ENCODE assay signal across 16 mouse cellular contexts in the genomic region with DNA sequence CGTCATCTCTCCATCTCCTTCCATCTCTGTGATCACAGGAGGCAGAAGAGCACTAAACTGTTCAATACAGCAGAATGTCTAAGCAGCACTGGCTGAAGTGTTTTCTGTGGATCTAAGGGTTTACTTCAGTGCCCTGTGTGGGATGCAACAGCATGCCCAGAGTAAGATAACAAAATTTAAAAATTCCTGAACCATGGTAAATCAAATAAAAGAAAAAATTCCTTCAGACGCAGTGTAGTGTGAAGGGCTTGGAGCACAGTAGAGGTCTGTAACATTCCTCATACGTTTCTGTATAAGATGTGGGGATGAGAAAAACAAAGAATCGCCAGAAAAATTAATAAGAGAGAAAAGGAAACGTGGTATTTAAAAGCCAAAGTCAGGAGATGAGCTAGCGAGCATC.
"Had no signal": no experiment of that assay in that cellular context is flagged by ENCODE, and none has a peak within 500 bp of the region (broad histone marks: within the 10 kb centered on the region; RNA-seq: fewer than 3 reads in every experiment).

No protein-coding gene starts in this region.

- H3K9me3 ChIP-seq: neural tube, embryonic 13.5 days; neural tube, embryonic 15.5 days; stomach, embryonic 15.5 days had no signal

- H3K4me2 ChIP-seq: neural tube, embryonic 13.5 days; neural tube, embryonic 15.5 days; stomach, embryonic 15.5 days had no signal

- DNase-seq: retina, postnatal 1 day; right cerebral cortex, adult 18-20 months; right cerebral cortex, postnatal 14 days; right cerebral cortex, postnatal 25 days; right cerebral cortex, postnatal 4 days; spleen, adult 18-20 months; thymus, adult 18-20 months; thymus, adult 2 months; thymus, postnatal 14 days; thymus, postnatal 25 days; thymus, postnatal 36 days; thymus, postnatal 4 days had no signal

- H3K36me3 ChIP-seq: neural tube, embryonic 13.5 days; neural tube, embryonic 15.5 days; stomach, embryonic 15.5 days had no signal

- H3K4me1 ChIP-seq: neural tube, embryonic 13.5 days; neural tube, embryonic 15.5 days; stomach, embryonic 15.5 days had no signal

- H3K4me3 ChIP-seq: neural tube, embryonic 13.5 days; neural tube, embryonic 15.5 days; stomach, embryonic 15.5 days had no signal

- H3K27ac ChIP-seq: neural tube, embryonic 13.5 days; neural tube, embryonic 15.5 days; stomach, embryonic 15.5 days; stomach, postnatal 0 days had no signal

- H3K9ac ChIP-seq: neural tube, embryonic 13.5 days; neural tube, embryonic 15.5 days; stomach, embryonic 15.5 days had no signal

- H3K27me3 ChIP-seq: neural tube, embryonic 13.5 days; neural tube, embryonic 15.5 days; stomach, embryonic 15.5 days had no signal
